Mouse (Mus musculus) cerebellum, adult 2 months (tissue): ENCODE measurements around the gene Mmd2.

Experiments used
- CTCF ChIP-seq: fragments of 200-500 bp; IDR thresholded peaks from 2 replicates; pipeline ENCODE4 v1.5.1; 2011; ENCODE audit warnings: low read depth, mild to moderate bottlenecking, control low read depth, low read length, moderate library complexity, borderline replicate concordance; ENCODE audit not compliant: insufficient read depth
- POLR2A ChIP-seq: fragments of 200-500 bp; IDR thresholded peaks from 2 replicates; pipeline ENCODE4 v1.6.1; 2011; ENCODE audit warnings: low read length, control low read depth, borderline replicate concordance; ENCODE audit not compliant: insufficient read depth

GRCm38 (mm10) chr5:142616326-142616725, 7.7 kb upstream of the Mmd2 start:
- TF ChIP-seq CTCF (no peak), POLR2A (no peak)
